Mouse (Mus musculus) bone marrow, adult 2 months (tissue): ENCODE data around the gene 9130230L23Rik.

Experiments
- CTCF ChIP-seq: fragments of 200-500 bp; IDR thresholded peaks from 2 replicates; pipeline ENCODE4 v1.5.1; 2011; ENCODE audit warnings: low read length, control low read depth; ENCODE audit not compliant: control insufficient read depth, insufficient read depth
- POLR2A ChIP-seq: fragments of 200-500 bp; IDR thresholded peaks from 2 replicates; pipeline ENCODE4 v1.6.1; 2011; ENCODE audit warnings: low read depth, mild to moderate bottlenecking, control low read depth, low read length, borderline replicate concordance; ENCODE audit not compliant: control insufficient read depth

- TF ChIP-seq CTCF (no peak), POLR2A (no peak)
Measured at GRCm38 (mm10) chr5:65991191-65991590, 12.9 kb downstream of the 9130230L23Rik start.
